Mouse (Mus musculus) hindbrain, embryonic 11.5 days (tissue): Measurements from ENCODE around the gene Ipcef1. TPM values are rescaled to one million over a fixed set of nuclear protein-coding genes. Genes with fewer than 3 reads are reported as not detected.

ENCODE experiments used
- ATAC-seq: fragments of 200-750 bp; cut with Nextera tagmentation; 2 replicates; pipeline ENCODE4 v1.8.0; 2017; ENCODE audit warnings: mild to moderate bottlenecking, moderate TSS enrichment, moderate library complexity; ENCODE audit not compliant: low FRiP score
- DNase-seq: peaks from one replicate; pipeline ENCODE4 v3.0.0-alpha.2; 2015; ENCODE audit warnings: low spot score
- H3K27ac ChIP-seq: fragments of 300-500 bp; sonication (generic); 2 replicates; pipeline ENCODE4 v1.5.1; 2014; ENCODE audit warnings: mild to moderate bottlenecking, low read depth, low read length
- H3K27me3 ChIP-seq: fragments of 300-500 bp; sonication (generic); 2 replicates; pipeline ENCODE4 v1.6.1; 2014; ENCODE audit warnings: mild to moderate bottlenecking, low read length, moderate library complexity, mixed read lengths; ENCODE audit not compliant: control insufficient read depth, insufficient read depth
- H3K36me3 ChIP-seq: fragments of 300-500 bp; sonication (generic); 2 replicates; pipeline ENCODE4 v1.6.1; 2014; ENCODE audit warnings: mild to moderate bottlenecking, low read length, moderate library complexity, mixed read lengths; ENCODE audit not compliant: control insufficient read depth, insufficient read depth
- H3K4me1 ChIP-seq: fragments of 300-500 bp; sonication (generic); replicated peaks from 2 replicates; pipeline ENCODE4 v1.6.1; 2014; ENCODE audit warnings: low read length, mixed read lengths; ENCODE audit not compliant: control insufficient read depth, insufficient read depth
- H3K4me2 ChIP-seq: fragments of 300-500 bp; sonication (generic); replicated peaks from 2 replicates; pipeline ENCODE4 v1.6.1; 2014; ENCODE audit warnings: mild to moderate bottlenecking, low read depth, low read length
- H3K4me3 ChIP-seq: fragments of 300-500 bp; sonication (generic); 2 replicates; pipeline ENCODE4 v1.5.1; 2014; ENCODE audit warnings: low read depth, low read length
- H3K9ac ChIP-seq: fragments of 300-500 bp; sonication (generic); 2 replicates; pipeline ENCODE4 v1.6.1; 2014; ENCODE audit warnings: low read depth, low read length
- H3K9me3 ChIP-seq: fragments of 300-500 bp; sonication (generic); 2 replicates; pipeline ENCODE4 v1.6.1; 2016; ENCODE audit warnings: low read length; ENCODE audit not compliant: control insufficient read depth
- WGBS: fragments of 180-500 bp; shearing (Covaris S2); extraction: QIAGEN DNeasy Blood & Tissue Kit; methylation state at CpG from one replicate; pipeline ENCODE4 v1.1.7; 2014; 5-methylcytosine and 5-hydroxymethylcytosine counted together
- polyA plus RNA-seq: library from polyadenylated mRNA; unstranded; fragments of >200 nt; fragmentation: Nextera tagmentation; extraction: Ambion mirVana; gene quantifications from 2 replicates; pipeline ENCODE4 v1.2.1, GENCODE M21; 2014

Ipcef1 gene
- polyA plus RNA-seq, 1 experiment from 2014 or later, result 0.31 TPM

GRCm38 (mm10) chr10:6930889-6931288 is 121.4 kb downstream of the Ipcef1 start:
- H3K4me3 ChIP-seq, result no peak overlapping the region
- no peak overlapping the region for H3K27ac ChIP-seq
- no peak for DNase-seq
- WGBS, result 78% methylated on average over 2 of the region's 2 CpGs
- H3K4me1 ChIP-seq, result no peaks in the 10 kb centered on the region
- ATAC-seq, result no peak
- no peaks in the 10 kb centered on the region for H3K27me3 ChIP-seq
- H3K4me2 ChIP-seq, result no peak overlapping the region
- no peak overlapping the region for H3K9ac ChIP-seq
- H3K36me3 ChIP-seq, result no peaks in the 10 kb centered on the region
- no peaks in the 10 kb centered on the region for H3K9me3 ChIP-seq

GRCm38 (mm10) chr10:6930398-6930797 is 121.9 kb downstream of the Ipcef1 start:
- no peak for DNase-seq

GRCm38 (mm10) chr10:6928905-6929304 is 123.4 kb downstream of the Ipcef1 start:
- H3K9ac ChIP-seq, result no peak overlapping the region
- no peak for DNase-seq
- 65% methylated on average over 1 of the region's 1 CpGs for WGBS

More at GRCm38 (mm10) chr10:6930398-6930797, 121.9 kb downstream of the Ipcef1 start:
- Histone ChIP-seq H3K27ac (no peak overlapping the region), H3K27me3 (no peaks in the 10 kb centered on the region), H3K4me3 (no peak overlapping the region), H3K9ac (no peak overlapping the region), H3K9me3 (no peaks in the 10 kb centered on the region), H3K4me1 (no peaks in the 10 kb centered on the region), H3K4me2 (no peak overlapping the region), H3K36me3 (no peaks in the 10 kb centered on the region)
- ATAC-seq, result no peak
- 89% methylated on average over 1 of the region's 1 CpGs for WGBS

DNA sequence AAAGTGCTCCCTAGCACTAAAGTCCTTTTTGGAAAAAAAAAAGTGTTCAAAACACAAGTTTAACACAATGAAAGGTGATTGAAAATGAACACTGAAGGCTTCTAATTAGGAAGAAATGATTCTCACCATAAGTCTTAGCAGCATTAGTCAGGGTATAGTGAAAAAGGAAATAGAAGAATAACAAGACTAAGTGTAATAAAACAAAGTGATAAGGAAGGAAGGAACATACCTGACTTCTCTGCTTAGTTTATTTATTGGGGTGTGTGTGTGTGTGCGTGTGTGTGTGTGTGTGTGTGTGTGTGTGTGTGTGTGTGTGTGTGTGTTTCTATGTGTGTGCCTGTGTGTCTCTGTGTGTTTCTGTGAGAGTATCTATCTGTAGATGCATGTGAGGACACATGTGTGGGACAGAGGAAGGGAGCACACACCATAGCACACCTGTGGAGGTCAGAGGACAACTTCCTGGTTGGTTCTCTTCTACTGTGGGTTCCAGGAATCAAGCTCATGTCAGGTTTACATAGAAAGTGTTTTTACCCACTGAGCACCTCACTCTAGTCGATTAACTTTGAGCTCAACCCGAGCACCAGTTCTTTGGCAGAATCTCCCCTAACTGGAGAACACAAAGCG is 124.6 kb downstream of the Ipcef1 start:
- DNase-seq (no peak), ATAC-seq (no peak)
- H3K27me3 ChIP-seq, result no peaks in the 10 kb centered on the region
- no peak overlapping the region for H3K27ac ChIP-seq
- H3K4me1 ChIP-seq, result no peaks in the 10 kb centered on the region
- no peak overlapping the region for H3K4me2 ChIP-seq
- no peak overlapping the region for H3K4me3 ChIP-seq
- H3K9ac ChIP-seq, result no peak overlapping the region
- no peaks in the 10 kb centered on the region for H3K9me3 ChIP-seq
- 89% methylated on average over 4 of the region's 4 CpGs for WGBS
- H3K36me3 ChIP-seq, result no peaks in the 10 kb centered on the region

More at GRCm38 (mm10) chr10:6928905-6929304, 123.4 kb downstream of the Ipcef1 start:
- no peaks in the 10 kb centered on the region for H3K4me1 ChIP-seq
- H3K9me3 ChIP-seq, result no peaks in the 10 kb centered on the region
- H3K36me3 ChIP-seq, result no peaks in the 10 kb centered on the region
- no peak overlapping the region for H3K4me2 ChIP-seq
- H3K27me3 ChIP-seq, result no peaks in the 10 kb centered on the region
- no peak overlapping the region for H3K4me3 ChIP-seq
- no peak for ATAC-seq
- no peak overlapping the region for H3K27ac ChIP-seq

GRCm38 (mm10) chr10:6926724-6927123 is 125.6 kb downstream of the Ipcef1 start:
- ATAC-seq, result no peak
- no peak for DNase-seq
- Histone ChIP-seq H3K4me2 (no peak overlapping the region), H3K36me3 (no peaks in the 10 kb centered on the region), H3K9ac (no peak overlapping the region), H3K27me3 (no peaks in the 10 kb centered on the region), H3K9me3 (no peaks in the 10 kb centered on the region), H3K4me1 (no peaks in the 10 kb centered on the region), H3K4me3 (no peak overlapping the region), H3K27ac (no peak overlapping the region)
- WGBS, result 90% methylated on average over 2 of the region's 2 CpGs

DNA sequence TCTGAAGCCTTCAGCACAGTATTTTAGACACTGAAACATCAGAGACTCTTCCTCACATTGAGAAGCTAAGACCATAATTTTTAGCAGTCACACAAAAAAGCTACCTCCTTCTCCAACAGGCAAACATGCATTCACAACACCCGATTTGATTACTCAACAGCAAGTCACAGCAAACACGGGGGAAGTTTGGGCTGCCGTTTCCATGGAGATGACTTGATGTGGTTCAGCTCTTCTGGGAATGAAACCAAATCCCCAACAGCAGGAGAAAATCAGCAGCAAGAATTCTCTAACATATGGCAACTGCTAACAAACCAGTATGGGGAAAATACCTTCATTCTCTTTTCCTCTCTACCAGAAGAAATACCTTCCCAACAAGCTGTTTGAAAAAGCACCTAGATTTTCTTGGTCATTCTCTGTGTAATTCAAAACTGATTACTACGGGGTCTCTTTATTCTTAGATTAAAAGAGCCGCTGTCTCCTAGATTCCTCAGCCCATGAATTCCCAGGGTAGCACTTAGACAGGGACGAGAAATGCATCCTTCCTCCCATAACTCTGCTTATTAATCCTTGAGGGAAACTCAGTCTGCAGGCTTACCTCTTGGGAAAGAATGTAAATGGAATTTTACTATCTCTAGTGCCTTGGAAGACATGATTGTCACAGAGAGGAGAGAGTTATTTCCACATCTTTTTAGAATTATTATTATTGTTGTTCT is 135.6 kb downstream of the Ipcef1 start:
- DNase-seq (peak; percentile 61), ATAC-seq (peak; percentile 57; the same call in 1 of the 2 replicates)
- Histone ChIP-seq H3K4me3 (no peak overlapping the region), H3K36me3 (no peaks in the 10 kb centered on the region), H3K27ac (no peak overlapping the region), H3K9ac (no peak overlapping the region), H3K4me2 (no peak overlapping the region), H3K4me1 (no peaks in the 10 kb centered on the region), H3K9me3 (no peaks in the 10 kb centered on the region), H3K27me3 (no peaks in the 10 kb centered on the region)
- WGBS, result 22% methylated on average over 6 of the region's 6 CpGs

DNA sequence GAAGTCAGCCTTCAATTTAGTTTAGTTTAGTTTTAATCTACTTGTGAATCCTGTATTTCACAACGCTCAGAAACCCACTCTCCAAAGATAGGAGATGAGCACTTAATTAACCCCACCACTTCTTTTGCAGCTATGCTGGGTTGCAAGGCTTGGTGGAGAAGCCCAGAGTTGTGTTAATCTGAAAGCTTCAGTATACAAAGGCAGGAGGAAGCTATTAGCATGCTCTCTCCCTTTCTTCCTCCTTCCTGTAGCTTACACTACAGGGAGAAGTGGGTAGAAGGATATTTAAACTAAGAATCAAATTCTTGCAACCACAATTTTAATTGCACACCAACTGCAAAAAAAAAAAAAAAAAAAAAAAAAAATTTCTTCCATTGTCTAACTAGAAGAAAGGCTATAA is 136.3 kb downstream of the Ipcef1 start:
- Histone ChIP-seq H3K9ac (no peak overlapping the region), H3K27me3 (no peaks in the 10 kb centered on the region), H3K36me3 (no peaks in the 10 kb centered on the region), H3K4me3 (no peak overlapping the region), H3K4me2 (no peak overlapping the region), H3K4me1 (no peaks in the 10 kb centered on the region), H3K27ac (no peak overlapping the region), H3K9me3 (no peaks in the 10 kb centered on the region)
- 52% methylated on average over 1 of the region's 1 CpGs for WGBS
- DNase-seq (no peak), ATAC-seq (no peak)

DNA sequence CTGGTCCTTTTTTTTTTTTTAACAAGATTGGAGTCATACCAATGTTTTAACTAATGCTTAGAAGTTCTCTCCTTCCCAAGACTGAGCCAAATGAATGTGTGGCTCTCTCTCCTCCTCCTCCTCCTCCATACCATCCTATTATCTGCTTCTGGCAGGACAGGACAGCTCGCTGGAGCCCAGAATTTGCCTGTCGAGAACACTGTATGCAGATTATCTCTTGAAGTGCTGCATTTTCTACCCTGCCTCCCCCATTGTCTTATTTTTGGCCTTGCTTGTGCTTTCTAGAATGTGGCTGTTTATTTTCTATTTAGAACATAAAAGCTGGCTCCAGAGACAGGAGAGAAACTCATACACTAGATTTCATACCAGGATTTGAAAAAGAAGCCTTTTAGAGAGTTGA is 142.5 kb downstream of the Ipcef1 start:
- no peak for ATAC-seq

GRCm38 (mm10) chr10:6901819-6902393 is 150.4 kb downstream of the Ipcef1 start:
- Histone ChIP-seq H3K4me2 (no peak overlapping the region), H3K36me3 (no peaks in the 10 kb centered on the region), H3K4me3 (no peak overlapping the region), H3K9me3 (no peaks in the 10 kb centered on the region), H3K9ac (no peak overlapping the region), H3K27me3 (no peaks in the 10 kb centered on the region), H3K4me1 (no peaks in the 10 kb centered on the region), H3K27ac (no peak overlapping the region)
- DNase-seq (no peak), ATAC-seq (no peak)
- 88% methylated on average over 3 of the region's 3 CpGs for WGBS

More for the DNA sequence above, 142.5 kb downstream of the Ipcef1 start:
- DNase-seq, result no peak
- no peak overlapping the region for H3K9ac ChIP-seq
- no peak overlapping the region for H3K4me3 ChIP-seq
- H3K9me3 ChIP-seq, result no peaks in the 10 kb centered on the region
- WGBS, result 68% methylated on average over 2 of the region's 2 CpGs
- H3K36me3 ChIP-seq, result no peaks in the 10 kb centered on the region
- H3K4me2 ChIP-seq, result no peak overlapping the region
- no peaks in the 10 kb centered on the region for H3K4me1 ChIP-seq
- no peaks in the 10 kb centered on the region for H3K27me3 ChIP-seq
- H3K27ac ChIP-seq, result no peak overlapping the region
